Mouse (Mus musculus) heart, postnatal 0 days (tissue): ENCODE measurements around the gene Rbms2. TPM values are rescaled to one million over a fixed set of nuclear protein-coding genes. Genes with fewer than 3 reads are reported as not detected.

Source experiments
- ATAC-seq: fragments of 200-750 bp; cut with Nextera tagmentation; 2 replicates; pipeline ENCODE4 v1.8.0; 2017; ENCODE audit warnings: low read depth, moderate number of reproducible peaks, moderate library complexity; ENCODE audit not compliant: insufficient read depth
- DNase-seq: peaks from one replicate; pipeline ENCODE4 v3.0.0-alpha.2; 2016; ENCODE audit warnings: low spot score
- H3K27ac ChIP-seq: fragments of 300-500 bp; sonication (generic); 2 replicates; pipeline ENCODE4 v1.5.1; 2014; ENCODE audit warnings: low read depth, mild to moderate bottlenecking
- H3K27me3 ChIP-seq: fragments of 300-500 bp; sonication (generic); 2 replicates; pipeline ENCODE4 v1.6.1; 2014; ENCODE audit warnings: low read length, mixed read lengths; ENCODE audit not compliant: control insufficient read depth, insufficient read depth
- H3K36me3 ChIP-seq: fragments of 300-500 bp; sonication (generic); replicated peaks from 2 replicates; pipeline ENCODE4 v1.6.1; 2014; ENCODE audit warnings: low read length, mixed read lengths; ENCODE audit not compliant: control insufficient read depth, insufficient read depth
- H3K4me1 ChIP-seq: fragments of 300-500 bp; sonication (generic); 2 replicates; pipeline ENCODE4 v1.6.1; 2014; ENCODE audit warnings: antibody characterized with exemption; ENCODE audit not compliant: control insufficient read depth, insufficient read depth
- H3K4me2 ChIP-seq: fragments of 300-500 bp; sonication (generic); 2 replicates; pipeline ENCODE4 v1.6.1; 2014; ENCODE audit warnings: low read depth, mild to moderate bottlenecking, low read length, moderate library complexity
- H3K4me3 ChIP-seq: fragments of 300-500 bp; sonication (generic); 2 replicates; pipeline ENCODE4 v1.5.1; 2014; ENCODE audit warnings: low read depth, low read length
- H3K9ac ChIP-seq: fragments of 300-500 bp; sonication (generic); replicated peaks from 2 replicates; pipeline ENCODE4 v1.6.1; 2014; ENCODE audit warnings: low read depth, low read length, mixed read lengths
- H3K9me3 ChIP-seq: fragments of 300-500 bp; sonication (generic); replicated peaks from 2 replicates; pipeline ENCODE4 v1.6.1; 2016; ENCODE audit warnings: low read length; ENCODE audit not compliant: control insufficient read depth
- CTCF ChIP-seq: IDR thresholded peaks from 2 replicates; pipeline ENCODE4 v1.5.1; 2016; ENCODE audit warnings: antibody characterized with exemption, control low read depth, low read depth
- EP300 ChIP-seq: IDR thresholded peaks from 2 replicates; pipeline ENCODE4 v1.6.1; 2016; ENCODE audit warnings: antibody characterized with exemption, low read depth
- WGBS: fragments of 180-500 bp; shearing (Covaris S2); extraction: QIAGEN DNeasy Blood & Tissue Kit; methylation state at CpG from one replicate; pipeline ENCODE4 v1.1.7; 2014; 5-methylcytosine and 5-hydroxymethylcytosine counted together
- polyA plus RNA-seq: library from polyadenylated mRNA; unstranded; fragments of >200 nt; fragmentation: Nextera tagmentation; extraction: Ambion mirVana; gene quantifications from 2 replicates; pipeline ENCODE4 v1.2.1, GENCODE M21; 2015
- total RNA-seq: library from RNA; depleted of rRNA; stranded (reverse); fragments of >200 nt; gene quantifications from 2 replicates; pipeline ENCODE4 v1.2.3, GENCODE M21; 2014; ENCODE audit warnings: low replicate concordance

Rbms2 gene
- total and polyA plus RNA-seq, 2 experiments from 2014 or later: 29.9 to 41.9 TPM

DNA sequence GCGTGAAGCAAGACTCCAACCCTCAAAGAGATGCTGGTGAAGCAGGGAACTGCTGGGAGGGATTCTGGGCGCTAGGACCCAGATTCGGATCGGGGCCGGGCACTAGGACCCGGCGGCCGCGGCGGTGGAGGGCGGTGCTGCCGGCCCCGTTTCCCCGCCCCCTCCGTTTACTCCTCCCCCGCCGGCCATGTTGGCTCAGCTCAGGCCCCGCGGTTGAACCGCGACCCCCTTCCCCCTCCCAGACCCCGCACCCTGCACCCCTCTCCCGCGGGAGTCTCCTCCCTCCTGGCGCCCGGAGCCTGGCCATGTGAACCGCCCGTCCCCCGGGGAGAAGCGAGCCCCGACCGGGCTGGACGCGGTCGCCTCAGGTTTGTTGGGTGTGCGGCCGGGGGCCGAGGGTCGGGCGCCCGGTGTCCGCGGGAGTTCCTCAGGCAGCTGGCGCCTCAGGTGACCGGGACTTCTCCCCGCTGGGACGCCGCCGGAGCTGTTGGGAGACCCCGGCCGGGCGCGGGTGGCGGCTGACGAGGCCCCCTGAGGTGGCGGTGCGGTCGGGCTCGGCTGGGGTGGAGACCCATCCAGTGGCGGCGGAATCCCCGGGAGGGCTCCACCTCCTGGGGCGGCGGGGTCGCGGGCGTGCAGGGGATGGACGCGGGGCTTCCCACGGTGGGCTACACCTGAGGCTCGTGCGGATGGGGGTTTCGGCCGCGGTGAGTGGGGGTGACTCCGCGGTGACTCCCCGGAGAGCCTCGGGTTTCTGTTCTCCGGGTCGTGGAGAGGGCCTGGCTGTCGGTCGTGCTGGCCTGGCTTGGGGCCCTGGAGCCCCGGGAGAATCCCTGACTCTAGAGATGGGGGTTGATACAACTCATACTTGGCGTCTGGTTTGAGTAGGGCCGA lies 83.2 kb downstream of the Rbms2 start:
- peak overlapping the region; percentile 73 for H3K4me2 ChIP-seq
- TF ChIP-seq EP300 (peak; percentile 62; the same call in 1 of the 2 replicates), CTCF (peak; percentile 3)
- ATAC-seq: peak; percentile 66
- DNase-seq: peak; percentile 89
- WGBS: under 1% methylated on average over 75 of the region's 86 CpGs
- H3K36me3 ChIP-seq: 0 out of 2 replicates have a peak, but pooled peaks cover 5% of the 10 kb centered on the region
- no peaks in the 10 kb centered on the region for H3K9me3 ChIP-seq
- no peaks in the 10 kb centered on the region for H3K27me3 ChIP-seq
- H3K9ac ChIP-seq: peak overlapping the region; percentile 90
- peaks cover 35% of the 10 kb centered on the region for H3K4me1 ChIP-seq
- H3K27ac ChIP-seq: peak overlapping the region; percentile 76
- H3K4me3 ChIP-seq: peak overlapping the region; percentile 92

DNA sequence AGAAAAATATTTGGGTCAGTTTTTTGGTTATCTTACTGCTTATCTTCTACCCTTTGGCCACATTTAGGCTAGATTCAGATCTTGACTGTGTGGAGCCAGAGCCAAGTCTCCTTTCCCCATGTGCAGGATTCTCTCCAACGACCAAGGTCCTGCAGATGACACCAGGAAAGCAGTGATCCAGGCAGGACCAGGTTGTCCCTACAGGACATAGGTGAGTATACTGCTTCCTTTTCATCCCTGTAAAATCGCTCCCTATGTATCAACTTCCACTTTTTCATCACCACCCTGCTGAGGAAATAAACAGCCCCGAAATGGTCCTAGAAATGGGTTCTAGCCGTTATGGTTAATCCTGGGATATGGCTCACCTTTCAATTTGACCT lies 83.8 kb downstream of the Rbms2 start:
- Histone ChIP-seq H3K4me3 (peak overlapping the region; percentile 92), H3K36me3 (0 out of 2 replicates have a peak, but pooled peaks cover 5% of the 10 kb centered on the region), H3K9me3 (no peaks in the 10 kb centered on the region), H3K27ac (no peak overlapping the region), H3K4me2 (no peak overlapping the region), H3K9ac (no peak overlapping the region), H3K4me1 (peaks cover 40% of the 10 kb centered on the region), H3K27me3 (no peaks in the 10 kb centered on the region)
- ATAC-seq: no peak
- DNase-seq: no peak
- TF ChIP-seq EP300 (no peak), CTCF (no peak)
- 25% methylated on average over 4 of the region's 4 CpGs for WGBS

DNA sequence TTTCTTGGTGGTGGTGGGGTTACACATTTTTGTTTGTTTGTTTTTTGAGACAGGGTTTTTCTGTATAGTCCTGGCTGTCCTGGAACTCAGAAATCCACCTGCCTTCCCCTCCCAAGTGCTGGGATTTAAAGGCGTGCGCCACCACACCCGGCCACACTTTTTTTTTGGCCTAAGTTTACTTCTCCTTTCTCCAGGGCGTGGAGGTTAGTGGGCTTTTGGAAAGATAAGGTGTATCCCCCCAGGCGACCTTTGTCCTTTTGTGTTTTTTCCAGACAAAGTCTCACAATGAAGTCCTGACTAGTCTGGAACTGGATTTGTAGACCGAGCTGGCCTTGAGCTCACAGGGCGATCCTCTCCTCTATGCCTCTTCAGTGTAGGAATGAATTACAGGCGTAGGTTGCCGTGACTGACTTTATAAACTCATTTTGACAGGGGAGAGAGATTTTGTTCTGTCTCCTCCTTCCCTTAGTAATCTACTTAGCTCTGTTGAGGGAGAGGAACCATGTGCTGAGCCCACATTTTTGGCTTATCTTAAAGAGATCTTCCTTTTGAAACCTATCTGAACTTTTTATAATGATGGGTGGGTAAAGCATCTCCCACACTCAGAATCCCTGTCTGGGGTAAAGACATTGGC lies 85.0 kb downstream of the Rbms2 start:
- H3K27me3 ChIP-seq: no peaks in the 10 kb centered on the region
- peaks cover 40% of the 10 kb centered on the region for H3K4me1 ChIP-seq
- no peak for ATAC-seq
- DNase-seq: no peak
- 43% methylated on average over 9 of the region's 9 CpGs for WGBS
- TF ChIP-seq CTCF: no peak
- TF ChIP-seq EP300: no peak
- H3K36me3 ChIP-seq: peaks cover 5% of the 10 kb centered on the region
- H3K4me3 ChIP-seq: peak overlapping the region; percentile 85
- H3K27ac ChIP-seq: peak overlapping the region; percentile 10; the same call in 1 of the 2 replicates
- no peaks in the 10 kb centered on the region for H3K9me3 ChIP-seq
- H3K4me2 ChIP-seq: peak overlapping the region; percentile 90
- H3K9ac ChIP-seq: no peak overlapping the region

DNA sequence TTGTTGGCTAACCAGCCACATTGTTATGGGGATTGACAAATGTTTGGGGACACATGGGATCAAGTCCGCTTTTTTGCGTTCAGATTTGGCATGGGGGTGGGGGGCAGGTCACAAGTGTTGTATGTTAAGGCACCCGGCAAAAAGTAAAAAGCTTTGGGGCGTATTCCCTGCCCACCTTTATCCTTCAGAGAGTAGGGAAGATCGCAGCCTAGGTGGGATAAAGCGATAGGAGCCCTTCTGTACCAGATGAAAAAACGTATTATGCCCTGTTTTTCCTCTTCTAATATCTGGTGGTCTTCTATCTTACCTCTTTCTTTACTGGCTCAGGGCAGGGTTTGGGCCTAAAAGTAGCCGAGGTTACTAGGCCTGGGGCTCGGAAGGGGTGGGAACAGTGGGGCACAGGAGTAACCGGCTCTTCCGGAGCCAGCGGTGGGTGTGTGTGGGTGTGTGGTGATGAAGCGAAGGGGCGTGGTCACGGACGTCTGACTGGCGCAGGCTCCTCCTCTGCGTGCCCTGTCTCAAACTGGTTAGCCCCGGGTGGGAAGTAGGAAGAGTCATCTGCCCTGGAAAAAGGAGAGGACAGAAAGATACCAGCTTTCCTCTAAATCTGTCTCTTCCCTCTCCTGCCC lies 85.6 kb downstream of the Rbms2 start:
- WGBS: 9% methylated on average over 19 of the region's 19 CpGs
- ATAC-seq: peak; percentile 54
- H3K4me1 ChIP-seq: peaks cover 42% of the 10 kb centered on the region
- TF ChIP-seq CTCF (0 out of 2 replicates have a peak, but pooled peaks have one; percentile 0), EP300 (no peak)
- H3K9me3 ChIP-seq: no peaks in the 10 kb centered on the region
- peaks cover 12% of the 10 kb centered on the region for H3K36me3 ChIP-seq
- peak overlapping the region; percentile 90 for H3K4me2 ChIP-seq
- H3K27me3 ChIP-seq: no peaks in the 10 kb centered on the region
- peak overlapping the region; percentile 98 for H3K27ac ChIP-seq
- peak overlapping the region; percentile 85 for H3K4me3 ChIP-seq
- H3K9ac ChIP-seq: peak overlapping the region; percentile 22; the same call in 1 of the 2 replicates
- DNase-seq: peak; percentile 94

DNA sequence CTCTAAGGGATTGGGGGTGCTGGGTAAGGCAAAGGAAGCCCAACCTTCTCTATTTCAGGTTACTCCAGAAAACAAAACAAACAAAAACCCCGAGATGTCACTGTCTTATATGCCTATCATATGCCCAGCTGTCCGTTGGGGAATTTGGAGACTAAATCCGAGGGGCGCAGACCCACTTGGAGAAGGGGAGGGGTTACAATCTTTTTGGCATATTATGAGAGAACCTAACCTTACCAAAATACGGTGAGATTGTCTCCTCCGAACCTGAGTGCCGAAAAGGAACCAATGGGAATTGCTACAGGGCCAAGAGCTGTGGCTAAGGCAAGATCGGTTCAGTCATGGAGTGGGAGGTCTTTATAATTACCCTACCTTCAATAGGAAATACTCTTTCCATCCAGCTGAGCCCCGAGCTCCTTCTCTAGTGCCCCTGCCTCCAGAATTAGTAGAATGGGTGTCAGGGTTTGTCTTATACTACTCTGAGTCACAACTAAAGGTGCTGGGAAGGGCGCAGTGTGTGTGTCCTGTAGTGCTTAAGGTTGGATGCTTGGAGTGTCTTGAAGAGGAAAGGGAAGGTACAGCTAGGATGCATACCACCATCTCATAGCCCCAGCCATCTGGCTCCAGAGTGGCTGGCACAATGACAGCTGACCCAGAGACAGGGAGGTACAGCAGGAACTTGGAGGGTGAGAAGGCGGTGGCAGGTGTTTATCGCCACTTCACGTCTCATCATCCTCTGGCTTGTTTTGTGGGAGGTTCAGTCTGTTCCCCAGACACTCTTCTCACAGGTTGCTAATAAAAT lies 86.4 kb downstream of the Rbms2 start:
- Histone ChIP-seq H3K9me3 (no peaks in the 10 kb centered on the region), H3K4me2 (peak overlapping the region; percentile 90), H3K4me1 (peaks cover 43% of the 10 kb centered on the region), H3K27ac (peak overlapping the region; percentile 98), H3K4me3 (peak overlapping the region; percentile 85), H3K27me3 (no peaks in the 10 kb centered on the region), H3K9ac (peak overlapping the region; percentile 88), H3K36me3 (peaks cover 20% of the 10 kb centered on the region)
- DNase-seq (peak; percentile 16), ATAC-seq (no peak)
- 24% methylated on average over 13 of the region's 13 CpGs for WGBS
- TF ChIP-seq CTCF (no peak), EP300 (no peak)
